Mouse (Mus musculus) erythroid progenitor cell, adult 5-6 weeks (primary cell): ENCODE measurements around the gene Prl3b1. TPM values are rescaled to one million over a fixed set of nuclear protein-coding genes. Genes with fewer than 3 reads are reported as not detected.

Experiments used
- ATAC-seq: replicated peaks from 2 replicates; pipeline ENCODE4 v1.8.0; 2016; ENCODE audit warnings: moderate number of reproducible peaks, mild to moderate bottlenecking, moderate TSS enrichment, inconsistent platforms; ENCODE audit not compliant: poor library complexity, low FRiP score, severe bottlenecking
- total RNA-seq, 2 experiments: library from RNA; stranded (forward) in 1 of 2; stranded (reverse) in 1 of 2; fragments of 150-400 nt in 1 of 2; fragments of 186-747, 209-891 nt in 1 of 2; gene quantifications; 2 replicates each; pipeline versions ENCODE4 v1.2.3 to v1.2.4; 2015 to 2017; ENCODE audit warnings: low replicate concordance in 2 of 2

Gene Prl3b1
- total RNA-seq (2015; ENCODE audit: low replicate concordance): not detected in 2 replicates
- total RNA-seq (2017; ENCODE audit: low replicate concordance): not detected in 2 replicates

- no peak for ATAC-seq
Measured at GRCm38 (mm10) chr13:27241547-27241946, at the start of gene Prl3b1. Gene Prl3b1 (plus strand): TSS chr13:27241847.

GRCm38 (mm10) chr13:27196359-27196758, 45.3 kb upstream of the Prl3b1 start, which contains the start of gene Prl3c1:
Gene Prl3c1 (plus strand): TSS chr13:27196659.
- ATAC-seq: no peak

GRCm38 (mm10) chr13:27259136-27259535, 17.5 kb downstream of the Prl3b1 start, which contains the start of gene Prl3a1:
Gene Prl3a1 (plus strand): TSS chr13:27259436.
- ATAC-seq: no peak

Other genes with a start within 250 kb of the Prl3b1 start
- gene Prl, start 184.3 kb upstream of the Prl3b1 start, total RNA-seq (2015; ENCODE audit: low replicate concordance): not detected in 2 replicates
- not detected in 2 replicates for gene Prl, start 184.3 kb upstream of the Prl3b1 start, total RNA-seq (2017; ENCODE audit: low replicate concordance)
- not detected in 2 replicates for gene Prl3d1, start 147.7 kb upstream of the Prl3b1 start, total RNA-seq (2015; ENCODE audit: low replicate concordance)
- not detected in 2 replicates for gene Prl3d1, start 147.7 kb upstream of the Prl3b1 start, total RNA-seq (2017; ENCODE audit: low replicate concordance)
- gene Prl3d2, start 120.1 kb upstream of the Prl3b1 start, total RNA-seq (2015; ENCODE audit: low replicate concordance): not detected in 2 replicates
- gene Prl3d2, start 120.1 kb upstream of the Prl3b1 start, total RNA-seq (2017; ENCODE audit: low replicate concordance): not detected in 2 replicates
- not detected in 2 replicates for gene Prl3d3, start 85.1 kb upstream of the Prl3b1 start, total RNA-seq (2015; ENCODE audit: low replicate concordance)
- gene Prl3d3, start 85.1 kb upstream of the Prl3b1 start, total RNA-seq (2017; ENCODE audit: low replicate concordance): not detected in 2 replicates
- not detected in 2 replicates for gene Prl3c1, start 45.2 kb upstream of the Prl3b1 start, total RNA-seq (2015; ENCODE audit: low replicate concordance)
- not detected in 2 replicates for gene Prl3c1, start 45.2 kb upstream of the Prl3b1 start, total RNA-seq (2017; ENCODE audit: low replicate concordance)
- not detected in 2 replicates for gene Prl3a1, start 17.6 kb downstream of the Prl3b1 start, total RNA-seq (2015; ENCODE audit: low replicate concordance)
- 0.26 TPM in 1 of 2 replicates, not detected in the other for gene Prl3a1, start 17.6 kb downstream of the Prl3b1 start, total RNA-seq (2017; ENCODE audit: low replicate concordance)
- gene Prl6a1, start 70.8 kb downstream of the Prl3b1 start, total RNA-seq (2015; ENCODE audit: low replicate concordance): not detected in 2 replicates
- gene Prl6a1, start 70.8 kb downstream of the Prl3b1 start, total RNA-seq (2017; ENCODE audit: low replicate concordance): not detected in 2 replicates
- not detected in 2 replicates for gene Prl8a2, start 103.8 kb downstream of the Prl3b1 start, total RNA-seq (2015; ENCODE audit: low replicate concordance)
- not detected in 2 replicates for gene Prl8a2, start 103.8 kb downstream of the Prl3b1 start, total RNA-seq (2017; ENCODE audit: low replicate concordance)
- gene Prl2b1, start 149.0 kb downstream of the Prl3b1 start, total RNA-seq (2015; ENCODE audit: low replicate concordance): not detected in 2 replicates
- not detected in 2 replicates for gene Prl2b1, start 149.0 kb downstream of the Prl3b1 start, total RNA-seq (2017; ENCODE audit: low replicate concordance)
- gene Prl8a6, start 196.8 kb downstream of the Prl3b1 start, total RNA-seq (2015; ENCODE audit: low replicate concordance): not detected in 2 replicates
- gene Prl8a6, start 196.8 kb downstream of the Prl3b1 start, total RNA-seq (2017; ENCODE audit: low replicate concordance): not detected in 2 replicates